Mouse (Mus musculus) testis, adult 2 months (tissue): ENCODE data around the gene Vipas39. TPM values are rescaled to one million over a fixed set of nuclear protein-coding genes. Genes with fewer than 3 reads are reported as not detected.
A peak's percentile ranks its signal among the peaks of the same experiment; 100 is the strongest.

Experiments used
- H3K27ac ChIP-seq: fragments of 200-500 bp; 2 replicates; pipeline ENCODE4 v1.5.1; 2012; ENCODE audit warnings: low read depth, low read length; ENCODE audit not compliant: control insufficient read depth, insufficient read depth
- H3K27me3 ChIP-seq: fragments of 200-500 bp; 2 replicates; pipeline ENCODE4 v1.6.1; 2012; ENCODE audit warnings: mild to moderate bottlenecking, low read length, moderate library complexity; ENCODE audit not compliant: control insufficient read depth, insufficient read depth
- H3K36me3 ChIP-seq: fragments of 200-500 bp; 2 replicates; pipeline ENCODE4 v1.6.1; 2012; ENCODE audit warnings: mild to moderate bottlenecking, low read length; ENCODE audit not compliant: control insufficient read depth, insufficient read depth
- H3K4me1 ChIP-seq: fragments of 200-500 bp; 2 replicates; pipeline ENCODE4 v1.6.1; 2012; ENCODE audit warnings: low read length; ENCODE audit not compliant: control insufficient read depth, insufficient read depth
- H3K4me3 ChIP-seq: fragments of 200-500 bp; 2 replicates; pipeline ENCODE4 v1.5.1; 2012; ENCODE audit warnings: low read depth, mild to moderate bottlenecking, low read length, moderate library complexity, mixed read lengths; ENCODE audit not compliant: control insufficient read depth
- CTCF ChIP-seq: fragments of 200-500 bp; IDR thresholded peaks from 2 replicates; pipeline ENCODE4 v1.5.1; 2012; ENCODE audit warnings: low read depth, mild to moderate bottlenecking, inconsistent platforms, low read length, moderate library complexity; ENCODE audit not compliant: control insufficient read depth, insufficient read depth, insufficient replicate concordance
- POLR2A ChIP-seq: fragments of 200-500 bp; IDR thresholded peaks from 2 replicates; pipeline ENCODE4 v1.6.1; 2012; ENCODE audit warnings: low read depth, mild to moderate bottlenecking, inconsistent platforms, low read length, moderate library complexity; ENCODE audit not compliant: control insufficient read depth
- polyA plus RNA-seq: library from polyadenylated mRNA; depleted of rRNA; stranded (reverse); fragments of >200 nt; gene quantifications from 2 replicates; pipeline ENCODE4 v1.2.3, GENCODE M21; 2012

The Vipas39 gene
- polyA plus RNA-seq, 1 experiment: 19.8 TPM

GRCm38 (mm10) chr12:87299037-87299656, 33.1 kb upstream of the Vipas39 start:
- Histone ChIP-seq H3K36me3 (no peaks in the 10 kb centered on the region), H3K4me3 (peak overlapping the region; percentile 85), H3K27me3 (peaks cover 2% of the 10 kb centered on the region; the same call in 1 of the 2 replicates), H3K4me1 (peaks cover 15% of the 10 kb centered on the region), H3K27ac (no peak overlapping the region)
- TF ChIP-seq POLR2A (no peak), CTCF (no peak)

- H3K4me1 ChIP-seq: peaks cover under 1% of the 10 kb centered on the region; the same call in 1 of the 2 replicates
- H3K27ac ChIP-seq: no peak overlapping the region
- no peak overlapping the region for H3K4me3 ChIP-seq
- TF ChIP-seq CTCF (no peak), POLR2A (no peak)
- H3K27me3 ChIP-seq: no peaks in the 10 kb centered on the region
- no peaks in the 10 kb centered on the region for H3K36me3 ChIP-seq
Observed at GRCm38 (mm10) chr12:87293934-87294333, 27.9 kb upstream of the Vipas39 start.

GRCm38 (mm10) chr12:87289100-87289499, 23.0 kb upstream of the Vipas39 start:
- H3K27ac ChIP-seq: no peak overlapping the region
- no peaks in the 10 kb centered on the region for H3K4me1 ChIP-seq
- no peak for TF ChIP-seq POLR2A
- TF ChIP-seq CTCF: no peak
- no peak overlapping the region for H3K4me3 ChIP-seq
- no peaks in the 10 kb centered on the region for H3K27me3 ChIP-seq
- H3K36me3 ChIP-seq: no peaks in the 10 kb centered on the region

- H3K27ac ChIP-seq: no peak overlapping the region
- H3K4me3 ChIP-seq: no peak overlapping the region
- H3K4me1 ChIP-seq: no peaks in the 10 kb centered on the region
- TF ChIP-seq POLR2A (no peak), CTCF (no peak)
- H3K36me3 ChIP-seq: no peaks in the 10 kb centered on the region
- H3K27me3 ChIP-seq: no peaks in the 10 kb centered on the region
Observed at GRCm38 (mm10) chr12:87284726-87285125, 18.7 kb upstream of the Vipas39 start.

- Histone ChIP-seq H3K4me1 (no peaks in the 10 kb centered on the region), H3K27me3 (no peaks in the 10 kb centered on the region), H3K27ac (no peak overlapping the region), H3K36me3 (no peaks in the 10 kb centered on the region), H3K4me3 (no peak overlapping the region)
- no peak for TF ChIP-seq POLR2A
- TF ChIP-seq CTCF: no peak
Observed at GRCm38 (mm10) chr12:87284268-87284667, 18.2 kb upstream of the Vipas39 start.

- TF ChIP-seq CTCF (no peak), POLR2A (no peak)
- H3K27ac ChIP-seq: no peak overlapping the region
- no peaks in the 10 kb centered on the region for H3K27me3 ChIP-seq
- no peaks in the 10 kb centered on the region for H3K36me3 ChIP-seq
- no peaks in the 10 kb centered on the region for H3K4me1 ChIP-seq
- no peak overlapping the region for H3K4me3 ChIP-seq
Observed at GRCm38 (mm10) chr12:87283706-87284105, 17.6 kb upstream of the Vipas39 start.

GRCm38 (mm10) chr12:87282743-87283142, 16.7 kb upstream of the Vipas39 start:
- Histone ChIP-seq H3K27ac (no peak overlapping the region), H3K27me3 (no peaks in the 10 kb centered on the region), H3K4me1 (no peaks in the 10 kb centered on the region), H3K4me3 (no peak overlapping the region), H3K36me3 (no peaks in the 10 kb centered on the region)
- no peak for TF ChIP-seq POLR2A
- no peak for TF ChIP-seq CTCF

- no peak overlapping the region for H3K4me3 ChIP-seq
- H3K4me1 ChIP-seq: no peaks in the 10 kb centered on the region
- H3K27ac ChIP-seq: no peak overlapping the region
- no peaks in the 10 kb centered on the region for H3K27me3 ChIP-seq
- TF ChIP-seq POLR2A: no peak
- TF ChIP-seq CTCF: no peak
- no peaks in the 10 kb centered on the region for H3K36me3 ChIP-seq
Observed at GRCm38 (mm10) chr12:87281766-87282165, 15.7 kb upstream of the Vipas39 start.
